Mouse (Mus musculus) cerebellum, adult 2 months (tissue): Measurements from ENCODE around the gene Cacna2d3.

Experiments
- CTCF ChIP-seq: fragments of 200-500 bp; IDR thresholded peaks from 2 replicates; pipeline ENCODE4 v1.5.1; 2011; ENCODE audit warnings: low read depth, mild to moderate bottlenecking, control low read depth, low read length, moderate library complexity, borderline replicate concordance; ENCODE audit not compliant: insufficient read depth
- POLR2A ChIP-seq: fragments of 200-500 bp; IDR thresholded peaks from 2 replicates; pipeline ENCODE4 v1.6.1; 2011; ENCODE audit warnings: low read length, control low read depth, borderline replicate concordance; ENCODE audit not compliant: insufficient read depth

- TF ChIP-seq POLR2A: no peak
- TF ChIP-seq CTCF: no peak
These were observed 614.2 kb downstream of the Cacna2d3 start for GRCm38 (mm10) chr14:29107464-29107863.
